Mouse (Mus musculus): Measurements from ENCODE around the gene Myef2. TPM values are rescaled to one million over a fixed set of nuclear protein-coding genes. Genes with fewer than 3 reads are reported as not detected.
"Not testable (repeated sequence)": the region's sequence is repeated elsewhere in the genome, so short reads cannot be mapped to it uniquely, and the experiment has no call there.

Gene Myef2
- total RNA-seq (2021): 10 to 100 TPM; 21.5 to 25.9 TPM
- long read RNA-seq, experiment 1, partial matches to known transcripts: 1 of 14 reads
- long read RNA-seq, experiment 1, other reads (novel, unspliced or antisense): 13 of 14 reads
- long read RNA-seq, experiment 2, partial matches to known transcripts: 3 of 45 reads
- long read RNA-seq, experiment 2, other reads (novel, unspliced or antisense): 42 of 45 reads

- DNase-seq (ENCODE audit: low spot score in 2 of 2): peak; percentile 78 to 83
Observed at GRCm38 (mm10) chr2:125123477-125123852, at the start of gene Myef2. Gene Myef2, minus strand, starts transcription at chr2:125123661.

- DNase-seq (ENCODE audit: low spot score in 2 of 2): no peak
Observed at GRCm38 (mm10) chr2:125162012-125162470, 38.6 kb upstream of the Myef2 start.

GRCm38 (mm10) chr2:125155504-125155903 is 32.0 kb upstream of the Myef2 start:
- DNase-seq (ENCODE audit: low spot score in 2 of 2): no peak

- no peak for DNase-seq (ENCODE audit: low spot score in 2 of 2)
Observed at GRCm38 (mm10) chr2:125154294-125154693, 30.8 kb upstream of the Myef2 start.

GRCm38 (mm10) chr2:125152388-125152787 is 28.9 kb upstream of the Myef2 start, which contains the start of gene Slc12a1:
Gene Slc12a1, plus strand, starts transcription at chr2:125152505.
- DNase-seq (ENCODE audit: low spot score in 2 of 2): no peak

GRCm38 (mm10) chr2:125142336-125142735 is 18.9 kb upstream of the Myef2 start:
- no peak for DNase-seq (ENCODE audit: low spot score in 2 of 2)

- DNase-seq (ENCODE audit: low spot score in 2 of 2): no peak
Observed at GRCm38 (mm10) chr2:125136846-125137245, 13.4 kb upstream of the Myef2 start.

GRCm38 (mm10) chr2:125135903-125136811 is 12.7 kb upstream of the Myef2 start, which contains the start of gene Ctxn2:
Gene Ctxn2, plus strand, starts transcription at chr2:125136692.
- DNase-seq (ENCODE audit: low spot score in 2 of 2): peak; percentile 76 to 78

- DNase-seq (ENCODE audit: low spot score in 2 of 2): no peak
Observed at GRCm38 (mm10) chr2:125134113-125134512, 10.7 kb upstream of the Myef2 start.

GRCm38 (mm10) chr2:125126792-125127191 is 3.3 kb upstream of the Myef2 start:
- no peak for DNase-seq (ENCODE audit: low spot score in 2 of 2)

- no peak for DNase-seq (ENCODE audit: low spot score in 2 of 2)
Observed at GRCm38 (mm10) chr2:125125824-125126223, 2.4 kb upstream of the Myef2 start.

GRCm38 (mm10) chr2:125122624-125123476 is 611 bp downstream of the Myef2 start:
- peak; percentile 51 to 54 for DNase-seq (ENCODE audit: low spot score in 2 of 2)

GRCm38 (mm10) chr2:125122288-125122623 is 1.2 kb downstream of the Myef2 start:
- DNase-seq (ENCODE audit: low spot score in 2 of 2): no peak

GRCm38 (mm10) chr2:125119381-125120110 is 3.9 kb downstream of the Myef2 start:
- no peak for DNase-seq (ENCODE audit: low spot score in 2 of 2)

- not testable (repeated sequence) for DNase-seq (ENCODE audit: low spot score in 2 of 2)
Observed at GRCm38 (mm10) chr2:125106536-125106935, 16.9 kb downstream of the Myef2 start.

GRCm38 (mm10) chr2:125104491-125104890 is 19.0 kb downstream of the Myef2 start:
- DNase-seq (ENCODE audit: low spot score in 2 of 2): not testable (repeated sequence)

- DNase-seq (ENCODE audit: low spot score in 2 of 2): not testable (repeated sequence)
Observed at GRCm38 (mm10) chr2:125092123-125092522, 31.3 kb downstream of the Myef2 start.

GRCm38 (mm10) chr2:125088757-125089156 is 34.7 kb downstream of the Myef2 start:
- DNase-seq (ENCODE audit: low spot score in 2 of 2): no peak

- no peak for DNase-seq (ENCODE audit: low spot score in 2 of 2)
Observed at GRCm38 (mm10) chr2:125083879-125084278, 39.6 kb downstream of the Myef2 start.

GRCm38 (mm10) chr2:125073056-125073780 is 50.2 kb downstream of the Myef2 start:
- DNase-seq (ENCODE audit: low spot score in 2 of 2): no peak
